Mouse (Mus musculus) limb, embryonic 11.5 days (tissue): ENCODE results near the gene Olfr545. TPM values are rescaled to one million over a fixed set of nuclear protein-coding genes. Genes with fewer than 3 reads are reported as not detected.
A peak's percentile ranks its signal among the peaks of the same experiment; 100 is the strongest.

Experiments used
- ATAC-seq: fragments of 200-750 bp; cut with Nextera tagmentation; 2 replicates; pipeline ENCODE4 v1.8.0; 2017; ENCODE audit warnings: low read depth; ENCODE audit not compliant: insufficient number of reproducible peaks, low FRiP score, low TSS enrichment
- DNase-seq: peaks from one replicate; pipeline ENCODE4 v3.0.0-alpha.2; 2015; ENCODE audit warnings: low spot score
- H3K27ac ChIP-seq: fragments of 300-500 bp; sonication (generic); replicated peaks from 2 replicates; pipeline ENCODE4 v1.5.1; 2014; ENCODE audit warnings: low read depth, mild to moderate bottlenecking, low read length
- H3K27me3 ChIP-seq: fragments of 300-500 bp; sonication (generic); 2 replicates; pipeline ENCODE4 v1.6.1; 2014; ENCODE audit warnings: mild to moderate bottlenecking, low read length, mixed read lengths; ENCODE audit not compliant: control insufficient read depth, insufficient read depth
- H3K36me3 ChIP-seq: fragments of 300-500 bp; sonication (generic); 2 replicates; pipeline ENCODE4 v1.6.1; 2014; ENCODE audit warnings: mild to moderate bottlenecking, low read length, moderate library complexity, mixed read lengths; ENCODE audit not compliant: control insufficient read depth, insufficient read depth
- H3K4me1 ChIP-seq: fragments of 300-500 bp; sonication (generic); 2 replicates; pipeline ENCODE4 v1.6.1; 2014; ENCODE audit warnings: low read length, mixed read lengths; ENCODE audit not compliant: control insufficient read depth, insufficient read depth
- H3K4me2 ChIP-seq: fragments of 300-500 bp; sonication (generic); 2 replicates; pipeline ENCODE4 v1.6.1; 2014; ENCODE audit warnings: low read depth, mild to moderate bottlenecking, moderate library complexity; ENCODE audit not compliant: severe bottlenecking
- H3K4me3 ChIP-seq: fragments of 300-500 bp; sonication (generic); 2 replicates; pipeline ENCODE4 v1.5.1; 2014; ENCODE audit warnings: low read depth, low read length
- H3K9ac ChIP-seq: fragments of 300-500 bp; sonication (generic); 2 replicates; pipeline ENCODE4 v1.6.1; 2014; ENCODE audit warnings: mild to moderate bottlenecking, low read length
- H3K9me3 ChIP-seq: fragments of 300-500 bp; sonication (generic); 2 replicates; pipeline ENCODE4 v1.6.1; 2016; ENCODE audit warnings: low read length; ENCODE audit not compliant: control insufficient read depth
- WGBS: fragments of 180-500 bp; shearing (Covaris S2); extraction: QIAGEN DNeasy Blood & Tissue Kit; methylation state at CpG from one replicate; pipeline ENCODE4 v1.1.7; 2014; 5-methylcytosine and 5-hydroxymethylcytosine counted together
- polyA plus RNA-seq: library from polyadenylated mRNA; unstranded; fragments of >200 nt; fragmentation: Nextera tagmentation; extraction: Ambion mirVana; gene quantifications from 2 replicates; pipeline ENCODE4 v1.2.1, GENCODE M21; 2014

The Olfr545 gene
- polyA plus RNA-seq, 1 experiment from 2014 or later = 0.39 TPM

DNA sequence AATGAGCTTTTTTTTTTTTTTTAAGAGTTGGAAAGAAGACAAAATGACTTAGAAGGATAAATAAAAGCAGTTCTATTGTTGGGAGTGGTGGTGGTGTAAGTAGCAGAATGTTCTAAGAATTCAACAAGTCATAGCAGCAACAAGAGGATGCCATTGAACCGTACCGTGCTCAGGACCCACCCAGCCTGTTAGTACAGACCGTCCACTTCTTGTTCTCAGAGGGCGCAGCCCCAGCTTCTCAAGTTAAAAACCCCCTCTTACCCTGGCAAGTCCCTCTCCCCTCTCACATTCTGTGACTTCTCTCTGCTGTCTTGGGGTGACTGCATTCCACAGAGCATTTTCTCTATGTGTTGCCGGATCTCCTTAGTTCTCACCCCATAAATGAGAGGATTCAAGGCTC, 22.8 kb downstream of the Olfr545 start:
- Histone ChIP-seq H3K27ac (no peak overlapping the region), H3K36me3 (no peaks in the 10 kb centered on the region), H3K27me3 (no peaks in the 10 kb centered on the region), H3K4me1 (no peaks in the 10 kb centered on the region), H3K9ac (no peak overlapping the region), H3K9me3 (no peaks in the 10 kb centered on the region), H3K4me3 (no peak overlapping the region), H3K4me2 (no peak overlapping the region)
- no peak for ATAC-seq
- DNase-seq = no peak
- WGBS = 90% methylated on average over 5 of the region's 5 CpGs

DNA sequence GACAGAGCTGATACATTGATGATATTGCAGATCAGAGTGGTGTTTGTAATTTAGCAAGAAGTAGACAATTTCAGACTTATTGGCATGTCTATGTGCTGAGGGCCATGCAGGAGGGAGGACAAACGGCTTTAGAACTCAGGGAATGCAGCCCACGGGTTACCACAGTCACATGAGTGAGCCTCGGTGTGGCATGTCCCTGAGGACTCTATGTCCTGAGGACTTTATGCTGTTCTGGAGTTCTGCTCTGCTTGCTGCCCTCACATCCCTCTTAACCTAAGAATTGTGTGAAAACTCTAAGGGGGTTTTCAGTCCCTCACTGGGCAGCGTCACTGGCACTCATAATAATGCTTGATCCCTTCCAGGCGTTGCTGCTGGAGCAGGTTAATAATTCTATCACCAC, 26.7 kb downstream of the Olfr545 start:
- no peaks in the 10 kb centered on the region for H3K4me1 ChIP-seq
- DNase-seq (no peak), ATAC-seq (no peak)
- H3K36me3 ChIP-seq = peaks cover 4% of the 10 kb centered on the region
- H3K9ac ChIP-seq = no peak overlapping the region
- no peak overlapping the region for H3K4me2 ChIP-seq
- H3K27ac ChIP-seq = no peak overlapping the region
- no peaks in the 10 kb centered on the region for H3K27me3 ChIP-seq
- H3K4me3 ChIP-seq = no peak overlapping the region
- WGBS = 55% methylated on average over 5 of the region's 5 CpGs
- H3K9me3 ChIP-seq = no peaks in the 10 kb centered on the region

DNA sequence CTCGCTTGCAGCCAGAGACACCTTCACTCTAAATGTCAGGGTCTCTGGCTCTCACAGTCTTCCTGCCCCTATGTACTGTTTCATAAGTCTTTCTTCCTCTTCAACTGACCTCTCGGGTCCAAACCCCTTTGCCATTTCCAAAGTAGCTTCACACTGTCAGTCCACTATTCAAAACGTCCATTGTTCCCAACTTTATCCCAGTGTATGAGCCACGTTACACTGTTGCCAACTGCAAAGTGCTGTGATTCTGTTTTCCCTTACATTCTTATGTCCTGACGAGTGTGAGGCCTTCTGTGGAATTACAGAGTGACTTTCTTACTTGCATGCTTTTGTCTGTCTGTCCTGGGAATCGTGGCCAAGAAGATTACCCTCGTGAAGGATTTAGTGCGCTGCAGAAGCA, 31.8 kb downstream of the Olfr545 start:
- Histone ChIP-seq H3K9me3 (no peaks in the 10 kb centered on the region), H3K4me3 (no peak overlapping the region), H3K27ac (no peak overlapping the region), H3K27me3 (no peaks in the 10 kb centered on the region), H3K4me1 (no peaks in the 10 kb centered on the region), H3K4me2 (no peak overlapping the region), H3K9ac (no peak overlapping the region), H3K36me3 (peaks cover 32% of the 10 kb centered on the region)
- DNase-seq (no peak), ATAC-seq (no peak)
- 91% methylated on average over 8 of the region's 8 CpGs for WGBS

DNA sequence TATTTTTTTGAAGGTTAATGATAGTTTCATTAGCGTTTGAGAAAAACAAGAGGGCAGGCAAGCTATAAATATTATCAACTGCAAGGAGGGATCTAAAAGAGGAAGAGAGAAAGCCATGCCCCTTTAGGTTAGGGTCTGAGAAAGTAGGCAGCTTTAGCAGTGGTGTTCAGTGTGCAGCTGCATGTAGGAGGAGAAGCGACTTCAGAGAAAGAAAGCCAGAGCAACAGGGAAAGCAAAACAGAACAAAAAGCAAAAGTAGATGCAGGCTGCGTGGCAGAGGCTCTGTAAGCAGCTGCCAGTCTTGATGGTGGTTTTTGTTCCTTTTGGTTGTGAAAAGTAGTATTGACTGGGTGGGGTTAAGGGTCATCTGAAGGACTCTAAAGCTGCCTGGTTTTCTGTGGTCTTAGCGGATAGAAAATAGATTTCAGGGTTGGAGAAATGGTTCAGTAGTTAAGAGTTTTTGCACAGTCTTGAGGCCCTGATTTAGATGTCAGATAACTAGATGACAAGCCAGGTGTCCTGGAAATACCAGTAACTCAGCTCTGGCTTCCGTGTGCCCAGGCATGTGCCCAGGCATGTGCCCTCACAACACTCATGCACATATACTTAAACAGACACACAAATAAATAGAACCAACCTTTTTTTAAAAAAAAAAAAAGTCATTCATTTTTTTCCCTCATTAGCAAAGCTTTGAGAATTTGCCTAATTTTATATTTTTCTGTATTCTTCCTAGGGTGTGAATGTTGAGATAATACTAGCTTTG, 40.6 kb downstream of the Olfr545 start:
- Histone ChIP-seq H3K27ac (no peak overlapping the region), H3K4me3 (no peak overlapping the region), H3K4me2 (no peak overlapping the region), H3K9ac (no peak overlapping the region), H3K27me3 (no peaks in the 10 kb centered on the region), H3K9me3 (no peaks in the 10 kb centered on the region), H3K4me1 (no peaks in the 10 kb centered on the region), H3K36me3 (peaks cover 50% of the 10 kb centered on the region)
- ATAC-seq = no peak
- no peak for DNase-seq
- WGBS = 94% methylated on average over 5 of the region's 5 CpGs

DNA sequence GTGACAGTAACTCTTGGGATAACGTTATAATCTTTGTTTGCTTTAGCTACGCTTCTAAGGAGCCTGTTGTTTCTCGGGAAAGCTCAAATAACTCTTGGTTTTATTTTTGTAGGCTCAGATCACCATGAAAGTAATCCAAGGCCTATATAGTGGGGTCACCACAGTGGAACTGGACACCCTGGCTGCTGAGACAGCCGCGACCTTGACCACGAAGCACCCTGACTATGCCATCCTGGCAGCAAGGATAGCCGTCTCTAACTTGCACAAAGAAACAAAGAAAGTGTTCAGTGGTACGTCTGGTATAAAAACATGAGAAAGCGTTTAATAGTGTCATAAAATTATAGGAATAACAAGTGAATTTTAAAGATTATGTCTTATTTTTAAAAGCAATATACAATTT, 52.9 kb downstream of the Olfr545 start:
- Histone ChIP-seq H3K36me3 (peaks cover 22% of the 10 kb centered on the region; the same call in 1 of the 2 replicates), H3K27ac (no peak overlapping the region), H3K27me3 (no peaks in the 10 kb centered on the region), H3K9ac (no peak overlapping the region), H3K4me3 (no peak overlapping the region), H3K4me2 (no peak overlapping the region), H3K4me1 (no peaks in the 10 kb centered on the region; the same call in 1 of the 2 replicates), H3K9me3 (no peaks in the 10 kb centered on the region)
- WGBS = 94% methylated on average over 9 of the region's 9 CpGs
- DNase-seq = no peak
- ATAC-seq = no peak

DNA sequence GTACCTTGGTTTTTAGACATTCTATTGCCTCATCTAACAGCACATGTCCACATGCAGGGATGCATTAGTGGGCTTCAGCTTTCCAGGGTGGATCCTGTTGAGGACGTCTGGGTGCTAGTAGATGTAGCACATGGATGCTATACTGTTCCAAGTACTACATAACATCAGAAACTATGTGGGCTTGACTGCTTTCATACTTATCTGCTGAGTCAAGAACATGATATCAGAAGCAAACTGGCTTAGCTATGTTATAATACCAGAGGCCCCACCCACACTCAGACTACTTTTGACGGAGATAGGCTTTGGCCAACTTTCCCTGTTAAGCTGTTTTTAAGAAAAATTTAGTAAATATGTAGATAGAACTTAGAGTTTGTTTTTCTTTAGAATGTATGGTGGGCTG, 55.1 kb downstream of the Olfr545 start:
- no peak for ATAC-seq
- Histone ChIP-seq H3K27ac (no peak overlapping the region), H3K36me3 (peaks cover 13% of the 10 kb centered on the region; the same call in 1 of the 2 replicates), H3K4me2 (no peak overlapping the region), H3K4me1 (no peaks in the 10 kb centered on the region; the same call in 1 of the 2 replicates), H3K27me3 (no peaks in the 10 kb centered on the region; the same call in 1 of the 2 replicates), H3K9ac (no peak overlapping the region), H3K4me3 (no peak overlapping the region), H3K9me3 (no peaks in the 10 kb centered on the region)
- 85% methylated on average over 2 of the region's 2 CpGs for WGBS
- no peak for DNase-seq

DNA sequence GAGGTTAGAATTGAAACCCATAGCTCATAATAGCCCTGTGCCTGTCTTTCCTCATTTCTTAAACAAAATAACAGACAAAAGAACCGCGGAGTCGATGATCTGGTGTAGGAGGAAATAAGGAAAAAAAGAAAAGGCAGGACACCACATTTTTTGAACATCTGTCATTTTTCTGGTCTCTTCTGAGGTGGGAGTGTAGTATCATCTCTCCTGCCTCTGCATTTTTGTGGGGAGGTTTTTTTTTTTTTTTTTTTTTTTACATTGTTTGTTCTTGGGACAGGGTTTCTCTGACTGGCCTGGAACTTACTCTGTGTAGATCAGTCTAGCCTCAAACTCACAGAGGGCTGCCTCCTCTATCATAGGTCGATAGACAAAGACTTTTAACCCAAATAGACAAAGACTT, 56.9 kb downstream of the Olfr545 start:
- Histone ChIP-seq H3K9ac (peak overlapping the region; percentile 95), H3K27ac (peak overlapping the region; percentile 91), H3K36me3 (peaks cover 9% of the 10 kb centered on the region; the same call in 1 of the 2 replicates), H3K4me3 (peak overlapping the region; percentile 90), H3K4me1 (no peaks in the 10 kb centered on the region; the same call in 1 of the 2 replicates), H3K9me3 (no peaks in the 10 kb centered on the region), H3K4me2 (peak overlapping the region; percentile 55), H3K27me3 (no peaks in the 10 kb centered on the region; the same call in 1 of the 2 replicates)
- DNase-seq (no peak), ATAC-seq (no peak)
- 4% methylated on average over 4 of the region's 4 CpGs for WGBS

DNA sequence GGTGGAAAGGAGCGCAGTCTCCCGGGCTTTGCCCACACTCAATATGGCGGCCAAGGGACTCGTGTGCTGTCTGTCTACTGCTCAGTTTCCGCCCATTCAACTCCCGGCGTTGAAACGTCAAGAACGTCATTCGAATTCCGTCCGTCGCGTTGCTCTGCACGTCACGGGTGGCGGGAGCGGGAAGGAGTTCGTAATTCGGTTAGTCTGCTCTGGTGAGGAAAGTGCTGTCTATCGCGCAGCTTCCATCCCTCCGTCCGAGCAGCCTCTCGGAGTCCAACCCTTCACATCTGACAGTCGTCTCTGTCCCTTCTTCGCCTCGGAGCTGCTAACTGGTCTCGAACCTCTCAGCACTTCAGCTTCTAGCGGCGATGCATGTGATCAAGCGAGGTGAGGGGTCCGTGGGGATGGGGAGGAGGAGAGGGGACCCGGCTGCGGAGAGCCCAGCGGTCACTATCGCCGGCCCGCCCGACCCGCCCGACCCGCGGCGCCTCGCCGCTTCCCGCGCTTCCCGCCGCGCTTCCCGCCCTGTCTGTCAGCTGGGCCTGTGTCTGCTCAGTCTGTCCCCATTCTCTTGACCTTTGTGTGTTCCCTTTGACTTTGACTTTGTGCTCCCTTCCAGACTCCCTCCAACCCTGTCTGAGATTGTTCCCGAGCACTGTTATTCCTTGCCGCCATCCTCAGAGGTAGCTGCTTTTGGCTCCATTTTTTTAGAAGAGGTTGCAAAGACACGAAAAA, 57.5 kb downstream of the Olfr545 start, which contains the start of gene Rrm1:
Gene Rrm1, plus strand, starts transcription at position 39 of the 735 bp plus-strand sequence.
- peak within 1 kb of the TSS; percentile 90 for H3K4me3 ChIP-seq
- ATAC-seq = peak; percentile 98
- WGBS = under 1% methylated on average over 54 of the region's 56 CpGs
- no peaks in the 10 kb centered on the region; the same call in 1 of the 2 replicates for H3K4me1 ChIP-seq
- peak within 1 kb of the TSS; percentile 95 for H3K9ac ChIP-seq
- H3K4me2 ChIP-seq = peak within 1 kb of the TSS; percentile 55
- H3K9me3 ChIP-seq = no peaks in the 10 kb centered on the region
- H3K27me3 ChIP-seq = no peaks in the 10 kb centered on the region; the same call in 1 of the 2 replicates
- peak; percentile 98 for DNase-seq
- peaks cover 9% of the 10 kb centered on the region; the same call in 1 of the 2 replicates for H3K36me3 ChIP-seq
- H3K27ac ChIP-seq = peak within 1 kb of the TSS; percentile 91
